Mouse (Mus musculus) forebrain, embryonic 14.5 days (tissue): ENCODE measurements at regions not wholly inside any gene's neighbourhood (a gene's known extent, or its start where the extent isn't known, plus 50 kb on each side); places are given as distances from the start of the nearest gene placed in this dataset.
"Not testable (repeated sequence)": the region's sequence is repeated elsewhere in the genome, so short reads cannot be mapped to it uniquely, and the experiment has no call there.

Source experiments
- ATAC-seq: fragments of 200-750 bp; cut with Nextera tagmentation; 2 replicates; pipeline ENCODE4 v1.8.0; 2017; ENCODE audit warnings: mild to moderate bottlenecking, moderate library complexity
- DNase-seq: peaks from one replicate; pipeline ENCODE4 v3.0.0-alpha.2; 2015; ENCODE audit warnings: low spot score
- H3K27ac ChIP-seq: fragments of 300-500 bp; sonication (generic); 2 replicates; pipeline ENCODE4 v1.5.1; 2014; ENCODE audit warnings: low read depth, mild to moderate bottlenecking, control low read depth, low read length, moderate library complexity
- H3K27me3 ChIP-seq: fragments of 300-500 bp; sonication (generic); replicated peaks from 2 replicates; pipeline ENCODE4 v1.6.1; 2014; ENCODE audit warnings: low read length, control low read depth, mixed read lengths; ENCODE audit not compliant: control insufficient read depth, insufficient read depth
- H3K36me3 ChIP-seq: fragments of 300-500 bp; sonication (generic); 2 replicates; pipeline ENCODE4 v1.6.1; 2014; ENCODE audit warnings: low read length, control low read depth; ENCODE audit not compliant: control insufficient read depth, insufficient read depth
- H3K4me1 ChIP-seq: fragments of 300-500 bp; sonication (generic); 2 replicates; pipeline ENCODE4 v1.6.1; 2014; ENCODE audit warnings: antibody characterized with exemption, low read length, control low read depth; ENCODE audit not compliant: control insufficient read depth, insufficient read depth
- H3K4me2 ChIP-seq: fragments of 300-500 bp; sonication (generic); 2 replicates; pipeline ENCODE4 v1.6.1; 2014; ENCODE audit warnings: mild to moderate bottlenecking, control low read depth, low read length
- H3K4me3 ChIP-seq: fragments of 300-500 bp; sonication (generic); 2 replicates; pipeline ENCODE4 v1.5.1; 2014; ENCODE audit warnings: low read depth, low read length, control low read depth
- H3K9ac ChIP-seq: fragments of 300-500 bp; sonication (generic); 2 replicates; pipeline ENCODE4 v1.6.1; 2014; ENCODE audit warnings: mild to moderate bottlenecking, low read length, control low read depth, moderate library complexity
- H3K9me3 ChIP-seq: fragments of 300-500 bp; sonication (generic); replicated peaks from 2 replicates; pipeline ENCODE4 v1.6.1; 2016; ENCODE audit warnings: low read length, control low read depth, mixed read lengths; ENCODE audit not compliant: control insufficient read depth
- whole genome bisulfite sequencing: fragments of 180-500 bp; shearing (Covaris S2); extraction: QIAGEN DNeasy Blood & Tissue Kit; methylation state at CpG from one replicate; pipeline ENCODE4 v1.1.7; 2014; 5-methylcytosine and 5-hydroxymethylcytosine counted together

DNA sequence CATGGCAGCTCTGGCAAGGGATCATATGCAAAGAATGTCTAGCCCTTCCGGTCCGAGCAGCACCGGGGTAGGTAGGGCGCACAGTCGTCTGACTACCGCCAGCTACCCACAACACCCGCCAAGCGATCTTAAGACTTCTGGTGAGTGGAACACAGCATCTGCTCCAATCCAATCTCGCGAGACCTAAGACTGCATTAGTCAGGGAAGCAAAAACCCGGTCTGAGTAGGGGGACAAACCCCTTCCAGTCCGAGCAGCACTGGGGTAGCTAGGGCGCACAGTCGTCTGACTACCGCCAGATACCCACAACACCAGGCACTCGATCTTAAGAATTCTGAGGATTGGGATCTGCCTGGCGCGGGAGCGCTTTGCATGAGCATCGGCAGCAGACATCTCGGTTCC, 57.1 kb downstream of the Nap1l2 start:
- H3K4me3 ChIP-seq, H3K4me2 ChIP-seq, H3K36me3 ChIP-seq, H3K27ac ChIP-seq, H3K4me1 ChIP-seq, DNase-seq, ATAC-seq, H3K27me3 ChIP-seq, H3K9me3 ChIP-seq, H3K9ac ChIP-seq: not testable (repeated sequence)
- 71% methylated on average over 21 of the region's 21 CpGs for WGBS

DNA sequence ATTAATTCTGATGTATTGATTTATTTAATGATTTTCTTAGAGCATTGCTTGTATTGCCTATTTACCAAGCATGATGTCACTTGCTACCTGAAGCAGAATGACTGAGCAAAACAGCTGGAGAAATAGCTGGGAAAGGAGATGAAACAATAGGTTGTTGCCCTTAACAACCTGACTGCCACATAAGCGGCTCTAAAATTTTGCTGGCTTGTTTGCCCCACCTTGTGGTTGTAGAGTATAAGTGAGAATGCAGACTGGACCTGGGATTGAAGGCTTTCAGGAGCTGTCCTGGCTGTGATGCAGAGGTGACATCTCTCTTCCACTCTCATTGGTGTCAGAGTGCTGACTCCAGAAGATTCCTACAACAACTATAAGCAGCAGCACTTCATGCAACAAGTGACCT, 77.3 kb downstream of the Nap1l2 start:
- H3K36me3 ChIP-seq: no peaks in the 10 kb centered on the region
- 17% methylated on average over 1 of the region's 1 CpGs for WGBS
- DNase-seq: peak; percentile 68
- H3K4me1 ChIP-seq: no peaks in the 10 kb centered on the region
- H3K4me3 ChIP-seq: no peak overlapping the region
- H3K27ac ChIP-seq: no peak overlapping the region
- H3K9me3 ChIP-seq: no peaks in the 10 kb centered on the region
- no peak overlapping the region for H3K4me2 ChIP-seq
- H3K27me3 ChIP-seq: no peaks in the 10 kb centered on the region
- H3K9ac ChIP-seq: no peak overlapping the region
- 0 out of 2 replicates have a peak, but pooled peaks have one; percentile 10 for ATAC-seq

DNA sequence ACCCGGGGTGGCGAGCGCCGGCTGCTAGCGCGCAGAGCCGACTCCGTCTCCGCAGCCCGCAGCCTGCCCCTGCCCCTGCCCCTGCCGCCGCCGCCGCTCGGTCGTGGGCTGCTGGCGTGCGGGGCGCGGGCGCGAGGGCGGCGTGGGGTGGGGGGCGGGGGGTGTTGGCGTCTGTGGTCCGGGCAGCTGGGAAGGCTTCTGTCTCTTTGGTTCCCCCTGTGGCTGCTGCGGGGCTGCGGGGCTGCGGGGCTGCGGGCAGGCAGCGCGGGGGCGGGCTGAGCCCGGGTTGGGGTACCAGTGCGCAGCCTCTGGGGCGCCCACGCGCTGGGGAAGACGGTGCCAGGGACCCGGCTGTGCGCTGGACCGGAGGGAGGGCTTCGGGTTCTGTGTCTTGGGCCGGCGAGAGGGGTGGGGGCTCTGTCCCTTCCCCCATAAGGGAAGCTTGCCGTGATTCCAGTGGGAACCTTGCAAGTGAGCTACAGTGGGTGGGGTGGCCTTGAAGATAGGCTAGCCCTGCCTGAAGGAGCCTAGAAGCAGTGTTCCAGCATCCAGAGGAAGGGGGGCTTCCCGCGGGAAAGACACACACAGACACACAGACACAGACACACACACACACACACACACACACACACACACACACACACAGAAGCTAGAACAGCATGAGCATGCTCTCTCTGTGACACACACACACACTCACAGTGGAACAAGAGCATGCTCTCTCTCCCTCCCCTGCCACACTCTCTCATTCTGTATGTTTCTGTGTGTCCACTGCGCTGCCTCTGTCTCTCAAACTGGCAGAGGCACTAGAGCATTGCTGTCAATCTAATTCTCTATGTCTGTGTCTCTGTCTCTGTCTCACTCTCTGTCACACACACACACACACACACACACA, 118.5 kb downstream of the Nap1l2 start:
- not testable (repeated sequence) for H3K27ac ChIP-seq, H3K36me3 ChIP-seq, H3K9ac ChIP-seq, H3K27me3 ChIP-seq, H3K4me3 ChIP-seq, H3K4me1 ChIP-seq, H3K9me3 ChIP-seq, H3K4me2 ChIP-seq, DNase-seq
- peak; percentile 90 for ATAC-seq
- no CpG with 5 or more reads among the region's 50 CpGs for WGBS

DNA sequence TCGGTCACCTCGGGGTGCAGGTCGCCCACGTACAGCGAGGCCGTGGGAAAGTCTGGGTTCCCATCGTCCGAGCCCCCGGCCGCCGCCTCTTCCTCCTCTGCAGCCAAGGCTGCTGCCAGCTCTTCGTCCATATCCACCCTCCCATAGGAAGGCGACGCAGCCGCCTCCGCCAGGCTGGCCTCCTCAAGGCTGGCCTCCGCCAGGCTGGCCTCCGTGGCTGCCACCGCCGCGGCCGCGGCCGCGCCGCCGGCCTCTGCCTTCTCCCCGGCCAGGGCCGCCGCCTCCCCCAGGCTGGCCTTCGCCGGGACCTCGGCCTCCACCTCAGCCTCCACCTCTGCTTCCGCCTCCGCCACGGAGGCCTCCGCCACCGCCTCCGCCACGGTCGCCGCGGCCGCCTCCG, 119.3 kb downstream of the Nap1l2 start:
- not testable (repeated sequence) for H3K36me3 ChIP-seq, H3K9me3 ChIP-seq, DNase-seq, H3K9ac ChIP-seq, H3K27ac ChIP-seq, H3K4me2 ChIP-seq, H3K4me3 ChIP-seq, H3K4me1 ChIP-seq, H3K27me3 ChIP-seq
- WGBS: no CpG with 5 or more reads among the region's 45 CpGs
- peak; percentile 30; the same call in 1 of the 2 replicates for ATAC-seq

DNA sequence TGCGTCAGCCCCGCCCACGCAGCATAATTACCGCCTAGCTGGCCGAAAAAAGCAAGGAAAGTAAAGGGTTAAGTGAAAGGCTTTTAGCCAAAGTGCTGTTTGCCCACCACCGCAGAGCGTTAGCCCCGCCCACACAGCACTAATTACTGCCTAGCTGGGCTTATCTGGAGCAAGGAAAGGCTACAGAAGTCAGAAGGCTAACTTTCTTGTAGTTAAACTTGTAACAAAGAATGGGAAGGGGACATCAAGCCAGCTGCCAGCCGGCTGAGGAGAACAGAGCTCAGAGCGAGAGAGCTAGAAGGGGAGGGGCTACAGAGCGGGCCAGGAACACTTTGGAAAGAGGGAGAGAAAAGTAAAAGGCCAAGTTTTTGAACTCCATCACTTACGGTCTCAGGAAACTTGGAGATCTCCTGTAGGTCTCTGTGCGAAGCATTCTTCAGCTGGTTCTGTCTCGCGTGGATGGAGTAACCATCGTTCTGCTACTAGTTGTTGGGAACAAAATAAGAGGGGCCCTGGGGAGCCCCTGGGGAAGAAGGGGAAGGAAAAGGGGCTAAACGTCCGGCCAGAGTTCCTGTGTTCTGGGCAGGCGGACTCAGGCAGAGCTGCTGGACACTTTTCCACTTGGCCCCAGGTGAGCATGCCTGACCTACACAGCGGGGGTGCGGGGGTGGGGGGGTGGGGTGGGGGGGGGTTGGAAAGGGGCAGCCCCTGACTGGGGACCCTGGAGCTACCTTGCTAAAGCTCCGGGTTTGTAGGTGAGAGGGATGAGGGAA, 98.3 kb downstream of the 1700018G05Rik start:
- no peak overlapping the region for H3K9ac ChIP-seq
- no peaks in the 10 kb centered on the region for H3K27me3 ChIP-seq
- peak overlapping the region; percentile 35 for H3K4me2 ChIP-seq
- H3K9me3 ChIP-seq: no peaks in the 10 kb centered on the region
- H3K27ac ChIP-seq: no peak overlapping the region
- no peaks in the 10 kb centered on the region for H3K36me3 ChIP-seq
- ATAC-seq: peak; percentile 83
- H3K4me1 ChIP-seq: no peaks in the 10 kb centered on the region
- WGBS: 27% methylated on average over 22 of the region's 22 CpGs
- DNase-seq: peak; percentile 76
- peak overlapping the region; percentile 15 for H3K4me3 ChIP-seq

DNA sequence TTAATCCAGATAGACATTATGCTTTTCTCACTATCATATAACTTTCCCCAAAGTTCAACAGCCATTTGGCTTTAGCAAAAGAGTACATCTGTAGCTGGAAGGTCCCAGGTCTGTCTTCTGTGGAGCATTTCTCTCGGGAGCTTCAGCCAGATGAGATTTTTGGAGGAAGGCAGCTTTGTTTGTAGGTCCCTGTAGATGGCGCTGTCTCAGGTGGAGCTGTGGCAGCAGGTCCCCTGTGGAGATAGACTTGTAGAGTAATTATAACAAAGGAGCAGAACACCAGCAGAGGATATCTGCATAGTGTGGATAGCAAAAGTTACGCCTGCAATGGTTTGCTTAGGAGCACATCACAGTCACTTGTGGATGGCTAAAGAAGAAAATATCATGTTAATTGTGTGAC, 97.3 kb downstream of the 1700018G05Rik start:
- H3K4me3 ChIP-seq, ATAC-seq, H3K4me1 ChIP-seq, H3K27me3 ChIP-seq, H3K27ac ChIP-seq, H3K9me3 ChIP-seq, H3K9ac ChIP-seq, H3K36me3 ChIP-seq: not testable (repeated sequence)
- DNase-seq: peak; percentile 11
- 35% methylated on average over 3 of the region's 3 CpGs for WGBS
- peak overlapping the region; percentile 35 for H3K4me2 ChIP-seq

DNA sequence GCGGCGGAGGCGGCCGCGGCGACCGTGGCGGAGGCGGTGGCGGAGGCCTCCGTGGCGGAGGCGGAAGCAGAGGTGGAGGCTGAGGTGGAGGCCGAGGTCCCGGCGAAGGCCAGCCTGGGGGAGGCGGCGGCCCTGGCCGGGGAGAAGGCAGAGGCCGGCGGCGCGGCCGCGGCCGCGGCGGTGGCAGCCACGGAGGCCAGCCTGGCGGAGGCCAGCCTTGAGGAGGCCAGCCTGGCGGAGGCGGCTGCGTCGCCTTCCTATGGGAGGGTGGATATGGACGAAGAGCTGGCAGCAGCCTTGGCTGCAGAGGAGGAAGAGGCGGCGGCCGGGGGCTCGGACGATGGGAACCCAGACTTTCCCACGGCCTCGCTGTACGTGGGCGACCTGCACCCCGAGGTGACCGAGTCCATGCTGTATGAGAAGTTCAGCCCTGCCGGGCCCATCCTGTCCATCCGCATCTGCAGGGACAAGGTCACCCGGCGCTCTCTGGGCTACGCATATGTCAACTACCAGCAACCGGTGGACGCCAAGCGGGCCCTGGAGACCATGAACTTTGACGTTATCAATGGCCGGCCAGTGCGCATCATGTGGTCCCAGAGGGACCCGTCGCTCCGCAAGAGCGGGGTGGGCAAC, 85.4 kb downstream of the 1700018G05Rik start:
- WGBS: no CpG with 5 or more reads among the region's 61 CpGs
- not testable (repeated sequence) for H3K27me3 ChIP-seq, H3K9ac ChIP-seq, H3K4me1 ChIP-seq, H3K27ac ChIP-seq, H3K9me3 ChIP-seq, H3K36me3 ChIP-seq, H3K4me2 ChIP-seq, H3K4me3 ChIP-seq, DNase-seq
- ATAC-seq: peak; percentile 29

DNA sequence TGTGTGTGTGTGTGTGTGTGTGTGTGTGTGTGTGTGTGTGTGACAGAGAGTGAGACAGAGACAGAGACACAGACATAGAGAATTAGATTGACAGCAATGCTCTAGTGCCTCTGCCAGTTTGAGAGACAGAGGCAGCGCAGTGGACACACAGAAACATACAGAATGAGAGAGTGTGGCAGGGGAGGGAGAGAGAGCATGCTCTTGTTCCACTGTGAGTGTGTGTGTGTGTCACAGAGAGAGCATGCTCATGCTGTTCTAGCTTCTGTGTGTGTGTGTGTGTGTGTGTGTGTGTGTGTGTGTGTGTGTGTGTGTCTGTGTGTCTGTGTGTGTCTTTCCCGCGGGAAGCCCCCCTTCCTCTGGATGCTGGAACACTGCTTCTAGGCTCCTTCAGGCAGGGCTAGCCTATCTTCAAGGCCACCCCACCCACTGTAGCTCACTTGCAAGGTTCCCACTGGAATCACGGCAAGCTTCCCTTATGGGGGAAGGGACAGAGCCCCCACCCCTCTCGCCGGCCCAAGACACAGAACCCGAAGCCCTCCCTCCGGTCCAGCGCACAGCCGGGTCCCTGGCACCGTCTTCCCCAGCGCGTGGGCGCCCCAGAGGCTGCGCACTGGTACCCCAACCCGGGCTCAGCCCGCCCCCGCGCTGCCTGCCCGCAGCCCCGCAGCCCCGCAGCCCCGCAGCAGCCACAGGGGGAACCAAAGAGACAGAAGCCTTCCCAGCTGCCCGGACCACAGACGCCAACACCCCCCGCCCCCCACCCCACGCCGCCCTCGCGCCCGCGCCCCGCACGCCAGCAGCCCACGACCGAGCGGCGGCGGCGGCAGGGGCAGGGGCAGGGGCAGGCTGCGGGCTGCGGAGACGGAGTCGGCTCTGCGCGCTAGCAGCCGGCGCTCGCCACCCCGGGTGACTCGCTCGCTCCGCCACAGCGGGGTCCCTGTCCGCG, 84.4 kb downstream of the 1700018G05Rik start:
- not testable (repeated sequence) for H3K9me3 ChIP-seq, H3K27ac ChIP-seq, H3K9ac ChIP-seq, H3K36me3 ChIP-seq, H3K4me3 ChIP-seq, H3K4me2 ChIP-seq, DNase-seq, H3K27me3 ChIP-seq, H3K4me1 ChIP-seq
- peak; percentile 88 for ATAC-seq
- WGBS: no CpG with 5 or more reads among the region's 56 CpGs
